9 mouse cellular contexts compared by ENCODE assay signal in genomic region chr15:85315378-85316025, GRCm38 (mm10). TPM values are rescaled to one million over a fixed set of nuclear protein-coding genes. Genes with fewer than 3 reads are reported as not detected.
DNase-seq lines count a peak whose midpoint lies in the region; ATAC-seq and TF ChIP-seq lines count a peak whose summit lies in the region.
"Had no signal": no experiment of that assay in that cellular context is flagged by ENCODE, and none has a peak within 500 bp of the region (broad histone marks: within the 10 kb centered on the region; RNA-seq: fewer than 3 reads in every experiment).

No protein-coding gene starts in this region.

- H3K9ac ChIP-seq in intestine, postnatal 0 days (ENCODE audit: low read depth, low read length) = no peak overlapping the region
- H3K9ac ChIP-seq: stomach, embryonic 15.5 days had no signal

- no peak overlapping the region for H3K27ac ChIP-seq in gastrocnemius, adult 2 months
- H3K27ac ChIP-seq in intestine, postnatal 0 days (ENCODE audit: low read depth, low read length) = no peak overlapping the region
- no peak overlapping the region for H3K27ac ChIP-seq in limb, embryonic 10.5 days
- H3K27ac ChIP-seq: stomach, embryonic 15.5 days had no signal

- WGBS in intestine, postnatal 0 days = 42% methylated on average over 12 of the region's 13 CpGs
- WGBS in limb, embryonic 10.5 days = 50% methylated on average over 12 of the region's 13 CpGs

- ATAC-seq in cerebellum, adult (ENCODE audit: insufficient number of reproducible peaks, low FRiP score, low TSS enrichment) = no peak
- no peak for ATAC-seq in intestine, postnatal 0 days

- H3K27me3 ChIP-seq in intestine, postnatal 0 days (replicated peaks; ENCODE audit: control insufficient read depth, insufficient read depth, low read length) = no peaks in the 10 kb centered on the region
- H3K27me3 ChIP-seq in limb, embryonic 10.5 days (ENCODE audit: low read depth, poor library complexity, severe bottlenecking) = peaks cover 38% of the 10 kb centered on the region; the same call in 1 of the 2 replicates

- H3K4me3 ChIP-seq in gastrocnemius, adult 2 months = no peak overlapping the region
- no peak overlapping the region for H3K4me3 ChIP-seq in intestine, postnatal 0 days (ENCODE audit: low read depth, low read length)
- H3K4me3 ChIP-seq in limb, embryonic 10.5 days = no peak overlapping the region
- H3K4me3 ChIP-seq: stomach, embryonic 15.5 days had no signal

- peak; percentile 74 for DNase-seq in cerebellum, adult 11 months
- peak; percentile 83 to 86 for DNase-seq in cerebellum, postnatal 36 days
- DNase-seq in gastrocnemius, adult 2 months = peak; percentile 77
- DNase-seq in limb, embryonic 10.5 days (ENCODE audit: low spot score) = peak; percentile 82
- DNase-seq in natural killer cell, adult 2 months (ENCODE audit: low spot score in 2 of 2) = peak; percentile 43 to 48
- peak; percentile 51 to 79 for DNase-seq in spleen, postnatal 4 days (ENCODE audit: low spot score in 2 of 2)

- no peak overlapping the region for H3K4me2 ChIP-seq in intestine, postnatal 0 days (replicated peaks; ENCODE audit: low read depth)
- H3K4me2 ChIP-seq: stomach, embryonic 15.5 days had no signal

- intact Hi-C loops in gastrocnemius, adult 2 months (cut with DNase I) = loop anchor here (1.0 to 5.0 kb wide), 3 partner anchors 48 to 268 kb away; no protein-coding TSS in a partner anchor

- H3K4me1 ChIP-seq in intestine, postnatal 0 days (replicated peaks; ENCODE audit: control insufficient read depth, insufficient read depth, low read length) = no peaks in the 10 kb centered on the region
- H3K4me1 ChIP-seq in limb, embryonic 10.5 days = no peaks in the 10 kb centered on the region

- H3K9me3 ChIP-seq in intestine, postnatal 0 days (ENCODE audit: control insufficient read depth) = no peaks in the 10 kb centered on the region
- no peaks in the 10 kb centered on the region for H3K9me3 ChIP-seq in limb, embryonic 10.5 days (replicated peaks)
- H3K9me3 ChIP-seq: stomach, embryonic 15.5 days had no signal

- TF ChIP-seq CTCF in gastrocnemius, adult 2 months (IDR thresholded peaks at IDR 0.05) = peak; percentile 81
- TF ChIP-seq CTCF in intestine, postnatal 0 days (IDR thresholded peaks at IDR 0.05; ENCODE audit: low read depth) = peak; percentile 88

- H3K36me3 ChIP-seq in intestine, postnatal 0 days (ENCODE audit: control insufficient read depth, insufficient read depth) = no peaks in the 10 kb centered on the region
- no peaks in the 10 kb centered on the region for H3K36me3 ChIP-seq in limb, embryonic 10.5 days
- H3K36me3 ChIP-seq: stomach, embryonic 15.5 days had no signal

RNA-seq across cellular contexts. Expression of gene Atxn10, which starts 20.5 kb away (rescaled TPM):
- 10 to 100 TPM; 26.6 to 38.8 TPM for total RNA-seq in gastrocnemius, adult 2 months (2021)
- 106 and 111 TPM in 2 replicates for polyA plus RNA-seq in intestine, postnatal 0 days (2015; fragmentation: Nextera tagmentation; extraction: Ambion mirVana)
- 284 and 311 TPM in 2 replicates for polyA plus RNA-seq in limb, embryonic 10.5 days (2016; fragmentation: Nextera tagmentation; extraction: Ambion mirVana)
